Mouse (Mus musculus): ENCODE results near the gene Cx3cr1.

DNA sequence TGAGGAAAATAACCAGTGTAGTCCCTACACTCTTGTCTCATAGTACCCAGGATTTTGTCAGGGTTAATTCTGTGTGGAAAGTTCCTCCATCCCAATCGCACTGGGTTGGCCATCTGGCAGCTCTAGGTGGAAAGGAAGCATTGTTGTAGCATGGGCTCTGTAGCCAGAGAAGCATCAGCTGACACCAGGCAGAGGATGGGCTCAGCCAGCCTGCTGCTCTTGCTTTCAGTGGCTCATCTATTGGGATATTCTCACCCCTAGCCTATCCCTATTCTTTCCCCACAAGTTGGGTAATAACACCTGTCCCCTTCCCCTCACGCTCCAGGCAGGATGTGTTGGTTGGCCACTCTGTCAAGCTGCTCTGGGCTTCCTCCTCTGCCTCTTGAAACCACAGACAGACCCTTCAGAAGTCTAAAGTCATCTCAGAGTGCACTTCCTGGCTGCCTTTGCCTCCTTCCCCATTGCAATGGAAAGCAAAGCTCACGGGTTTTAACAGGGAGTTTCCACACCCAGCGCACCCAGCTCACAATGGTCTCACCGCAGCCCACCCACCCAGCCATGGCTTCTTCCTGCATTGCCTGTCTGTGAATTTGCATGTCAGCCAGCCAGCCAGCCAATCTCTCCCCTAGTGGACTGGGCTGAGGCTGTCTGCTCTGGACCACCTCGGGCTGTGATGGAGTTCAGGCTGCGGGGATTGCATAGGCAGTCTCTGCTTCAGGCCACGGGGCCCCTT is 15.0 kb downstream of the Cx3cr1 start:
- no peak for TF ChIP-seq POLR2A (IDR thresholded peaks at IDR 0.05; ENCODE audit: borderline replicate concordance, extremely low read depth, low read depth, low read length)
- no peak for TF ChIP-seq CTCF (IDR thresholded peaks at IDR 0.05; ENCODE audit: insufficient read depth, low read length)

Data from lung, adult 2 months (tissue).